Mouse (Mus musculus) erythroid progenitor cell, adult 5-6 weeks (primary cell): ENCODE measurements around the gene Hmgcll1. TPM values are rescaled to one million over a fixed set of nuclear protein-coding genes. Genes with fewer than 3 reads are reported as not detected.

ENCODE experiments used
- total RNA-seq, 2 experiments: library from RNA; stranded (forward) in 1 of 2; stranded (reverse) in 1 of 2; fragments of 150-400 nt in 1 of 2; fragments of 186-747, 209-891 nt in 1 of 2; gene quantifications; 2 replicates each; pipeline versions ENCODE4 v1.2.3 to v1.2.4; 2015 to 2017; ENCODE audit warnings: low replicate concordance in 2 of 2

Hmgcll1 gene
- total RNA-seq, 2 experiments from 2014 or later = 0.53 TPM; not detected in 1

Other genes with a start within 250 kb of the Hmgcll1 start
- not detected in 2 replicates for gene Bmp5, start 239.5 kb upstream of the Hmgcll1 start, total RNA-seq (2015; ENCODE audit: low replicate concordance)
- gene Bmp5, start 239.5 kb upstream of the Hmgcll1 start, total RNA-seq (2017; ENCODE audit: low replicate concordance) = 0.30 TPM in 1 of 2 replicates, not detected in the other
- gene Gfral, start 198.8 kb downstream of the Hmgcll1 start, total RNA-seq (2015; ENCODE audit: low replicate concordance) = not detected in 2 replicates
- not detected in 2 replicates for gene Gfral, start 198.8 kb downstream of the Hmgcll1 start, total RNA-seq (2017; ENCODE audit: low replicate concordance)